Comparison of ENCODE assay signal across 9 mouse cellular contexts in genomic region chr5:67426478-67427442, GRCm38 (mm10). TPM values are rescaled to one million over a fixed set of nuclear protein-coding genes. Genes with fewer than 3 reads are reported as not detected.
A peak's percentile ranks its signal among the peaks of the same experiment; 100 is the strongest.
DNase-seq lines count a peak whose midpoint lies in the region; ATAC-seq and TF ChIP-seq lines count a peak whose summit lies in the region.
"Had no signal": no experiment of that assay in that cellular context is flagged by ENCODE, and none has a peak within 500 bp of the region (broad histone marks: within the 10 kb centered on the region; RNA-seq: fewer than 3 reads in every experiment).

No protein-coding gene starts in this region.

- no peaks in the 10 kb centered on the region for H3K4me1 ChIP-seq in embryonic facial prominence, embryonic 14.5 days (ENCODE audit: control insufficient read depth, insufficient read depth, low read length)
- H3K4me1 ChIP-seq in hindbrain, embryonic 11.5 days (replicated peaks; ENCODE audit: control insufficient read depth, insufficient read depth, low read length), result peaks cover 4% of the 10 kb centered on the region
- H3K4me1 ChIP-seq in liver, embryonic 16.5 days (ENCODE audit: control insufficient read depth, low read depth, low read length), result no peaks in the 10 kb centered on the region
- peaks cover 4% of the 10 kb centered on the region; the same call in 1 of the 2 replicates for H3K4me1 ChIP-seq in small intestine, adult 2 months (ENCODE audit: control insufficient read depth, insufficient read depth, insufficient read length, low read length)

- H3K4me3 ChIP-seq in embryonic facial prominence, embryonic 14.5 days (ENCODE audit: low read depth, low read length), result peak overlapping the region; percentile 70
- H3K4me3 ChIP-seq in hindbrain, embryonic 11.5 days (ENCODE audit: low read depth, low read length), result peak overlapping the region; percentile 65
- peak overlapping the region; percentile 59 for H3K4me3 ChIP-seq in liver, embryonic 16.5 days (ENCODE audit: low read depth, low read length)
- H3K4me3 ChIP-seq in small intestine, adult 2 months (ENCODE audit: low read depth, low read length), result peak overlapping the region; percentile 94

- peaks cover 31% of the 10 kb centered on the region for H3K27me3 ChIP-seq in embryonic facial prominence, embryonic 14.5 days (replicated peaks; ENCODE audit: control insufficient read depth, insufficient read depth, low read length)
- H3K27me3 ChIP-seq in hindbrain, embryonic 11.5 days (ENCODE audit: control insufficient read depth, insufficient read depth, low read length), result peaks cover 6% of the 10 kb centered on the region; the same call in 1 of the 2 replicates
- peaks cover 43% of the 10 kb centered on the region for H3K27me3 ChIP-seq in liver, embryonic 16.5 days (ENCODE audit: control insufficient read depth, insufficient read depth, low read depth, low read length)
- peaks cover 31% of the 10 kb centered on the region for H3K27me3 ChIP-seq in small intestine, adult 2 months (ENCODE audit: control insufficient read depth, insufficient read depth, low read length)

- no peak for TF ChIP-seq CTCF in small intestine, adult 2 months (IDR thresholded peaks at IDR 0.05; ENCODE audit: extremely low read depth, insufficient read length, insufficient replicate concordance, low read depth, low read length)

- H3K4me2 ChIP-seq in embryonic facial prominence, embryonic 14.5 days (ENCODE audit: low read depth, low read length), result peak overlapping the region; percentile 91
- peak overlapping the region; percentile 77 for H3K4me2 ChIP-seq in hindbrain, embryonic 11.5 days (replicated peaks; ENCODE audit: low read depth, low read length)
- H3K4me2 ChIP-seq in liver, embryonic 16.5 days (ENCODE audit: low read depth, low read length), result peak overlapping the region; percentile 68

- peak overlapping the region; percentile 72 for H3K9ac ChIP-seq in embryonic facial prominence, embryonic 14.5 days (ENCODE audit: low read depth, low read length)
- H3K9ac ChIP-seq in hindbrain, embryonic 11.5 days (ENCODE audit: low read depth, low read length), result peak overlapping the region; percentile 83
- H3K9ac ChIP-seq in liver, embryonic 16.5 days (ENCODE audit: low read depth, low read length), result peak overlapping the region; percentile 9; the same call in 1 of the 2 replicates

- peak; percentile 41 for ATAC-seq in embryonic facial prominence, embryonic 14.5 days (ENCODE audit: low read depth)
- peak; percentile 43 for ATAC-seq in hindbrain, embryonic 11.5 days (ENCODE audit: low FRiP score)
- 0 out of 2 replicates have a peak, but pooled peaks have one; percentile 16 for ATAC-seq in liver, embryonic 16.5 days (ENCODE audit: low read depth)

- no peak for TF ChIP-seq POLR2A in small intestine, adult 2 months (IDR thresholded peaks at IDR 0.05; ENCODE audit: low read depth, low read length)

- no peaks in the 10 kb centered on the region for H3K36me3 ChIP-seq in embryonic facial prominence, embryonic 14.5 days (ENCODE audit: control insufficient read depth, insufficient read depth, low read length)
- H3K36me3 ChIP-seq in hindbrain, embryonic 11.5 days (ENCODE audit: control insufficient read depth, insufficient read depth, low read length), result no peaks in the 10 kb centered on the region
- no peaks in the 10 kb centered on the region for H3K36me3 ChIP-seq in liver, embryonic 16.5 days (ENCODE audit: control insufficient read depth, insufficient read depth)
- H3K36me3 ChIP-seq in small intestine, adult 2 months (ENCODE audit: control insufficient read depth, insufficient read depth, low read length), result no peaks in the 10 kb centered on the region
- H3K36me3 ChIP-seq: G1E had no signal

- WGBS in embryonic facial prominence, embryonic 14.5 days, result 4% methylated on average over 13 of the region's 121 CpGs
- 2% methylated on average over 54 of the region's 121 CpGs for WGBS in hindbrain, embryonic 11.5 days
- 2% methylated on average over 96 of the region's 121 CpGs for WGBS in liver, embryonic 16.5 days (ENCODE audit: insufficient replicate concordance)
- 2% methylated on average over 121 of the region's 121 CpGs for WGBS in small intestine, adult 2 months

- no peak overlapping the region for H3K27ac ChIP-seq in embryonic facial prominence, embryonic 14.5 days (replicated peaks; ENCODE audit: low read depth, low read length)
- peak overlapping the region; percentile 63; the same call in 1 of the 2 replicates for H3K27ac ChIP-seq in hindbrain, embryonic 11.5 days (ENCODE audit: low read depth, low read length)
- no peak overlapping the region for H3K27ac ChIP-seq in liver, embryonic 16.5 days (ENCODE audit: low read length)
- no peak overlapping the region for H3K27ac ChIP-seq in small intestine, adult 2 months (ENCODE audit: insufficient read depth, low read depth, low read length)

- no peaks in the 10 kb centered on the region for H3K9me3 ChIP-seq in embryonic facial prominence, embryonic 14.5 days (ENCODE audit: control insufficient read depth, low read length)
- H3K9me3 ChIP-seq in hindbrain, embryonic 11.5 days (ENCODE audit: control insufficient read depth, low read length), result no peaks in the 10 kb centered on the region
- H3K9me3 ChIP-seq in liver, embryonic 16.5 days (replicated peaks; ENCODE audit: control insufficient read depth, low read length), result no peaks in the 10 kb centered on the region

- peak; percentile 22 for DNase-seq in gastrocnemius, postnatal 10 days
- DNase-seq in gastrocnemius, adult 8-10 months (ENCODE audit: low spot score in 2 of 2), result no peak
- DNase-seq in Muller cell, postnatal 12 days (ENCODE audit: inconsistent ontology term), result peak; percentile 23
- DNase-seq in embryonic facial prominence, embryonic 14.5 days (ENCODE audit: low spot score), result no peak
- DNase-seq in hindbrain, embryonic 11.5 days (ENCODE audit: low spot score), result peak; percentile 53
- DNase-seq in right cerebral cortex, adult 18-20 months, result no peak

RNA-seq across cellular contexts. Expression of gene Bend4, which starts 1.4 kb away (rescaled TPM):
- total RNA-seq in gastrocnemius, postnatal 10 days (2021), result 1 to 10 TPM; 1.8 to 2.1 TPM
- total RNA-seq in gastrocnemius, adult 8-10 months (2022), result under 1 TPM; 0.11 to 0.22 (median 0.14) TPM
- 4.1 and 4.3 TPM in 2 replicates for polyA plus RNA-seq in embryonic facial prominence, embryonic 14.5 days (2014; fragmentation: Nextera tagmentation; extraction: Ambion mirVana)
- polyA plus RNA-seq in hindbrain, embryonic 11.5 days (2014; fragmentation: Nextera tagmentation; extraction: Ambion mirVana), result 11.0 and 13.5 TPM in 2 replicates
- 0.38 and 0.55 TPM in 2 replicates for polyA plus RNA-seq in liver, embryonic 16.5 days (2015; fragmentation: Nextera tagmentation; extraction: Ambion mirVana)
- polyA plus RNA-seq in small intestine, adult 2 months (2012; rRNA removed), result 0.09 and 0.20 TPM in 2 replicates

Comparison
In these comparisons a context has a peak if more than half of its experiments do, and no peak if none do; other contexts are left out.
1. DNase-seq: peak in gastrocnemius, postnatal 10 days (single experiment), Muller cell, postnatal 12 days (single experiment) and hindbrain, embryonic 11.5 days (single experiment); none in gastrocnemius, adult 8-10 months (0 of 2), embryonic facial prominence, embryonic 14.5 days (single experiment) and right cerebral cortex, adult 18-20 months (single experiment).
2. H3K9ac ChIP-seq: peak in every context shown above with its lines; median percentile 83 in hindbrain, embryonic 11.5 days; 72 in embryonic facial prominence, embryonic 14.5 days; 9 in liver, embryonic 16.5 days.
3. Peak in every context shown above with its lines, with median percentiles within 50 percentile points of each other: ATAC-seq, H3K4me2 ChIP-seq and H3K4me3 ChIP-seq.